Mouse (Mus musculus) MEL (cell line): ENCODE data around the gene Ap2s1. TPM values are rescaled to one million over a fixed set of nuclear protein-coding genes. Genes with fewer than 3 reads are reported as not detected.

Source experiments
- DNase-seq: peaks from one replicate; pipeline ENCODE4 v3.0.0; 2011; ENCODE audit warnings: low read depth, low spot score
- H3K27ac ChIP-seq: 2 replicates; pipeline ENCODE4 v1.5.1; 2012; ENCODE audit warnings: low read depth, mild to moderate bottlenecking, control low read depth, low read length, moderate library complexity; ENCODE audit not compliant: control insufficient read depth
- H3K27me3 ChIP-seq, 2 experiments: fragments of 150-350 bp in 1 of 2; sonication (generic) in 1 of 2; 2 replicates each; pipeline ENCODE4 v1.6.1; 2012; ENCODE audit warnings: low read length in 2 of 2, mild to moderate bottlenecking in 2 of 2, improper control_type of control experiment in 1 of 2, moderate library complexity in 1 of 2; ENCODE audit not compliant: insufficient read depth in 2 of 2, control insufficient read depth in 1 of 2
- H3K36me3 ChIP-seq, 2 experiments: 2 replicates each; pipeline ENCODE4 v1.6.1; 2012 to 2014; ENCODE audit warnings: low read length in 2 of 2, improper control_type of control experiment in 1 of 2, inconsistent platforms in 1 of 2, mild to moderate bottlenecking in 1 of 2; ENCODE audit not compliant: insufficient read depth in 2 of 2, control insufficient read depth in 1 of 2
- H3K4me1 ChIP-seq, 2 experiments: fragments of 150-350 bp in 1 of 2; sonication (generic) in 1 of 2; 2 replicates each; pipeline ENCODE4 v1.6.1; 2012; ENCODE audit warnings: low read length in 2 of 2, improper control_type of control experiment in 1 of 2, mild to moderate bottlenecking in 1 of 2; ENCODE audit not compliant: insufficient read depth in 2 of 2, control insufficient read depth in 1 of 2
- H3K4me3 ChIP-seq, 2 experiments: fragments of 150-350 bp in 1 of 2; sonication (generic) in 1 of 2; 2 replicates each; pipeline ENCODE4 v1.5.1; 2012; ENCODE audit warnings: low read depth in 2 of 2, low read length in 2 of 2, mild to moderate bottlenecking in 2 of 2, moderate library complexity in 2 of 2, control low read depth in 1 of 2, improper control_type of control experiment in 1 of 2; ENCODE audit not compliant: control insufficient read depth in 1 of 2, insufficient read depth in 1 of 2
- H3K79me2 ChIP-seq: 2 replicates; pipeline ENCODE4 v1.6.1; 2012; ENCODE audit warnings: mild to moderate bottlenecking, low read length, moderate library complexity; ENCODE audit not compliant: control insufficient read depth, poor library complexity, insufficient read depth
- H3K9ac ChIP-seq: 2 replicates; pipeline ENCODE4 v1.6.1; 2012; ENCODE audit warnings: low read depth, mild to moderate bottlenecking, control low read depth, low read length, moderate library complexity; ENCODE audit not compliant: control insufficient read depth, poor library complexity, severe bottlenecking
- H3K9me3 ChIP-seq: fragments of 150-350 bp; sonication (generic); replicated peaks from 2 replicates; pipeline ENCODE4 v1.6.1; 2012; ENCODE audit warnings: mild to moderate bottlenecking, low read length, improper control_type of control experiment, moderate library complexity; ENCODE audit not compliant: insufficient read depth
- BHLHE40 ChIP-seq: IDR thresholded peaks from 2 replicates; pipeline ENCODE4 v1.6.1; 2012; ENCODE audit warnings: low read depth, mild to moderate bottlenecking, inconsistent platforms, low read length, improper control_type of control experiment, borderline replicate concordance
- CHD2 ChIP-seq: IDR thresholded peaks from 2 replicates; pipeline ENCODE4 v1.6.1; 2011; ENCODE audit warnings: low read length, improper control_type of control experiment
- CTCF ChIP-seq, 3 experiments: IDR thresholded peaks in 2 of 3; conservative IDR thresholded peaks in 1 of 3; 2 replicates each; pipeline ENCODE4 v1.5.1; 2011 to 2012; ENCODE audit warnings: low read length in 3 of 3, low read depth in 2 of 3, mild to moderate bottlenecking in 2 of 3, improper control_type of control experiment in 1 of 3, inconsistent platforms in 1 of 3, mixed read lengths in 1 of 3, moderate library complexity in 1 of 3; ENCODE audit not compliant: control insufficient read depth in 1 of 3, insufficient read depth in 1 of 3, poor library complexity in 1 of 3, severe bottlenecking in 1 of 3
- E2F4 ChIP-seq: IDR thresholded peaks from 2 replicates; pipeline ENCODE4 v1.6.1; 2011; ENCODE audit warnings: low read depth, low read length, improper control_type of control experiment, borderline replicate concordance
- ELF1 ChIP-seq: IDR thresholded peaks from 2 replicates; pipeline ENCODE4 v1.6.1; 2014; ENCODE audit warnings: low read depth, mild to moderate bottlenecking, inconsistent platforms, low read length, improper control_type of control experiment, moderate library complexity
- EP300 ChIP-seq, 2 experiments: IDR thresholded peaks; 2 replicates each; pipeline ENCODE4 v1.6.1; 2011; ENCODE audit warnings: improper control_type of control experiment in 2 of 2, low read length in 2 of 2, low read depth in 1 of 2, mild to moderate bottlenecking in 1 of 2
- ETS1 ChIP-seq: IDR thresholded peaks from 2 replicates; pipeline ENCODE4 v1.6.1; 2012; ENCODE audit warnings: low read depth, mild to moderate bottlenecking, inconsistent platforms, low read length, improper control_type of control experiment, moderate library complexity
- GABPA ChIP-seq: IDR thresholded peaks from 2 replicates; pipeline ENCODE4 v1.6.1; 2012; ENCODE audit warnings: low read depth, mild to moderate bottlenecking, inconsistent platforms, low read length, improper control_type of control experiment, moderate library complexity
- HCFC1 ChIP-seq: IDR thresholded peaks from 2 replicates; pipeline ENCODE4 v1.6.1; 2012; ENCODE audit warnings: low read depth, mild to moderate bottlenecking, inconsistent platforms, low read length, improper control_type of control experiment, moderate library complexity
- JUND ChIP-seq: IDR thresholded peaks from 2 replicates; pipeline ENCODE4 v1.6.1; 2011; ENCODE audit warnings: low read depth, mild to moderate bottlenecking, improper control_type of control experiment, low read length
- KAT2A ChIP-seq: conservative IDR thresholded peaks from 2 replicates; pipeline ENCODE4 v1.6.1; 2012; ENCODE audit warnings: low read depth, low read length, improper control_type of control experiment, inconsistent platforms
- MAZ ChIP-seq: IDR thresholded peaks from 2 replicates; pipeline ENCODE4 v1.6.1; 2012; ENCODE audit warnings: low read depth, mild to moderate bottlenecking, inconsistent platforms, low read length, improper control_type of control experiment
- MXI1 ChIP-seq: IDR thresholded peaks from 2 replicates; pipeline ENCODE4 v1.6.1; 2011; ENCODE audit warnings: mild to moderate bottlenecking, low read depth, low read length, improper control_type of control experiment
- MYB ChIP-seq: IDR thresholded peaks from 2 replicates; pipeline ENCODE4 v1.6.1; 2011; ENCODE audit warnings: mild to moderate bottlenecking, low read depth, low read length, improper control_type of control experiment
- NRF1 ChIP-seq: IDR thresholded peaks from 2 replicates; pipeline ENCODE4 v1.6.1; 2014; ENCODE audit warnings: low read depth, mild to moderate bottlenecking, inconsistent platforms, low read length, improper control_type of control experiment, moderate library complexity; ENCODE audit not compliant: poor library complexity, insufficient read depth, severe bottlenecking
- POLR2AphosphoS2 ChIP-seq: IDR thresholded peaks from 2 replicates; pipeline ENCODE4 v1.6.1; 2011; ENCODE audit warnings: low read length, improper control_type of control experiment
- RAD21 ChIP-seq: IDR thresholded peaks from 2 replicates; pipeline ENCODE4 v1.6.1; 2011; ENCODE audit warnings: mild to moderate bottlenecking, low read depth, low read length, improper control_type of control experiment
- SMC3 ChIP-seq: IDR thresholded peaks from 2 replicates; pipeline ENCODE4 v1.6.1; 2011; ENCODE audit warnings: low read depth, low read length, improper control_type of control experiment
- TAL1 ChIP-seq: IDR thresholded peaks from 2 replicates; pipeline ENCODE4 v1.6.1; 2012; ENCODE audit warnings: mild to moderate bottlenecking, inconsistent platforms, low read length, moderate library complexity, mixed read lengths
- TBP ChIP-seq: IDR thresholded peaks from 2 replicates; pipeline ENCODE4 v1.8.0; 2011; ENCODE audit warnings: low read depth, low read length, improper control_type of control experiment
- TCF12 ChIP-seq: IDR thresholded peaks from 2 replicates; pipeline ENCODE4 v1.6.1; 2014; ENCODE audit warnings: low read depth, mild to moderate bottlenecking, inconsistent platforms, low read length, improper control_type of control experiment, moderate library complexity
- ZKSCAN1 ChIP-seq: IDR thresholded peaks from 2 replicates; pipeline ENCODE4 v1.6.1; 2012; ENCODE audit warnings: low read depth, mild to moderate bottlenecking, inconsistent platforms, low read length, improper control_type of control experiment, moderate library complexity
- ZMIZ1 ChIP-seq: IDR thresholded peaks from 2 replicates; pipeline ENCODE4 v1.6.1; 2012; ENCODE audit warnings: low read depth, mild to moderate bottlenecking, inconsistent platforms, low read length, improper control_type of control experiment, moderate library complexity
- ZNF384 ChIP-seq: IDR thresholded peaks from 2 replicates; pipeline ENCODE4 v1.6.1; 2012; ENCODE audit warnings: low read depth, mild to moderate bottlenecking, inconsistent platforms, low read length, improper control_type of control experiment
- polyA plus RNA-seq, 2 experiments: library from polyadenylated mRNA; stranded (reverse) in 1 of 2; unstranded in 1 of 2; fragments of >175 nt in 1 of 2; fragments of >200 nt in 1 of 2; gene quantifications; 2 replicates each; pipeline versions ENCODE4 v1.2.1 to v1.2.4; 2012; ENCODE audit warnings: low replicate concordance in 2 of 2, low read depth in 1 of 2; ENCODE audit not compliant: insufficient read length in 2 of 2, insufficient read depth in 1 of 2, missing spikeins in 1 of 2
- total RNA-seq: library from RNA; depleted of rRNA; stranded (reverse); fragments of 300-350 nt; gene quantifications from 2 replicates; pipeline ENCODE4 v1.2.3, GENCODE M21; 2012

Ap2s1 gene
- total and polyA plus RNA-seq, 3 experiments = 288 to 297 TPM; not detected in 1

- H3K4me3 ChIP-seq = no peak overlapping the region
- TF ChIP-seq TAL1 = no peak
- no peak for TF ChIP-seq CHD2
- TF ChIP-seq CTCF (IDR thresholded peaks at IDR 0.05 in 2 of 3, conservative IDR thresholded peaks at IDR 0.05 in 1 of 3; ENCODE audit: control insufficient read depth in 1 of 3, insufficient read depth in 1 of 3, low read depth in 2 of 3, low read length in 3 of 3, poor library complexity in 1 of 3, severe bottlenecking in 1 of 3) = no peak
- no peak for TF ChIP-seq EP300 (IDR thresholded peaks at IDR 0.05; ENCODE audit: low read depth in 1 of 2, low read length in 2 of 2)
- TF ChIP-seq HCFC1 = no peak
- TF ChIP-seq ELF1 = no peak
- TF ChIP-seq, all 39 proteins: peak for 0
- Histone ChIP-seq H3K27me3 (no peaks in the 10 kb centered on the region; a peak in 1 of 4 replicates), H3K79me2 (no peaks in the 10 kb centered on the region), H3K36me3 (peaks cover 0 to 2% of the 10 kb centered on the region in 2 experiments; a peak in 1 of 4 replicates), H3K4me1 (peaks cover 0 to 3% of the 10 kb centered on the region in 2 experiments; a peak in 1 of 4 replicates), H3K9me3 (no peaks in the 10 kb centered on the region), H3K27ac (no peak overlapping the region), H3K9ac (no peak overlapping the region)
- DNase-seq = no peak
Observed at GRCm38 (mm10) chr7:16775888-16776287, 37.7 kb downstream of the Ap2s1 start.

DNA sequence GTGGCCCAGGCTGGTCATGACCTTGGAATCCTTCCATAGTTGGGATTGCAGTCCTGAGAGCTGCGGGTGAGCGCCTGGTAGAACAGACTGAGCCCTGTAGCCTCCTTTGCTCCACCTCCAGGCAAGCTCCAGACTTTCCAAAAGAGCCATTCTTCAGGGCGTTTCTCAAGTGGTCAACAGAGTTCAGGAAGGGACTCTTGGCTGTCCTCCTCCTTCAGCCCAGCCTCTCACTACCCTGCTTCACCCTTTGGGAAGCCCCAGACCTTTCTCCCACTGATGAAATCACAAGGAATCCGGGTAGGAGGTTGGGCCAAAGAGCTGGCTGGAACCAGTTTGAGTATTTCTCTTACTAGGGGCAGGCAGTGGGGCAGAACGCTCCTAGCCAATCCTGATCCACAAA, 41.9 kb downstream of the Ap2s1 start:
- Histone ChIP-seq H3K9me3 (no peaks in the 10 kb centered on the region), H3K4me1 (peaks cover 0 to 10% of the 10 kb centered on the region in 2 experiments; a peak in 2 of 4 replicates), H3K79me2 (peaks cover 37% of the 10 kb centered on the region), H3K27ac (no peak overlapping the region), H3K27me3 (no peaks in the 10 kb centered on the region; a peak in 1 of 4 replicates), H3K9ac (no peak overlapping the region)
- TF ChIP-seq TAL1 (no peak), ZMIZ1 (no peak), KAT2A (no peak), E2F4 (no peak), CTCF (IDR thresholded peaks at IDR 0.05 in 2 of 3, conservative IDR thresholded peaks at IDR 0.05 in 1 of 3; ENCODE audit: control insufficient read depth in 1 of 3, insufficient read depth in 1 of 3, low read depth in 2 of 3, low read length in 3 of 3, poor library complexity in 1 of 3, severe bottlenecking in 1 of 3) (no peak), NRF1 (no peak), BHLHE40 (no peak)
- TF ChIP-seq, all 39 proteins: peak for 0
- no peak for DNase-seq
- H3K36me3 ChIP-seq = peaks cover 0 to 6% of the 10 kb centered on the region in 2 experiments; a peak in 1 of 4 replicates
- H3K4me3 ChIP-seq = no peak overlapping the region

DNA sequence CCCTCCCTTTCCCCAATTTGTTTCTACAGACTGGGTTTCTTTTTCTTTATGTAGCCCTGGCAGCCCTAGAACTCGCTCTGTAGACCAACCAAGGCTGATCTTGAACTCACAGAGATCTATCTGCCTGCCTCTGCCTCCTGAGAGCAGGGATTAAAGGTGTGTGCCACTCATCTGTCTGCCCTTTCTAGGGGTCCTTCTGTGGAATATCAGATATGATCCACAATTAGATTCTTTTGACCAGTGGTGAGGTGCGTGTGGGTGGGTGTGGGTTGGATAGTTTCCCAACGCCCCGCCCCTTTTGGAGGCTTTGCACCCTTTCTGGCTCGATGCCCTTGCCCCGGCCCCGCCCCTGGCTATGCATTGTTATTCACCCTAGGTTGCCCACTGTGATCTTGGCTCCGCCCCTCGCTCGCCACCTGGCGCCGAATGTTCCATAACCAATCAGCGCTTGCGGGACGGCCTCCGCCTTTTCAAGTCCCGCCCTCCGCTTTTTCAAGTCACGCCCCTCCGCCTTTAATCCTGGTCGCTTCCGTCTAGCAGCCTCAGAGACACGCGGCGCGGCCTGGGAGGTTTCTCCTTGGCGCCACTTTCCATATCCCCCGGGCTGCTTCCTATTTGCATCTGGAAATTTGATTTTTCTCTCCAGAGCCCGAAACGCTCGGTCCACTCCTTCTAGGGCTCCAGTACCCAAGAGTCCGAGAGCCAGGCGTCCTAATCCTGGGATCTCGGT, 42.8 kb downstream of the Ap2s1 start, which contains the start of gene Slc1a5:
Gene Slc1a5 (plus strand): TSS at position 516 of the 730 bp plus-strand sequence.
- Histone ChIP-seq H3K4me3 (peak within 1 kb of the TSS; percentile 61 to 64), H3K36me3 (peaks cover 0 to 15% of the 10 kb centered on the region in 2 experiments; a peak in 2 of 4 replicates), H3K9me3 (no peaks in the 10 kb centered on the region), H3K9ac (peak within 1 kb of the TSS; percentile 85), H3K4me1 (peaks cover 0 to 10% of the 10 kb centered on the region in 2 experiments; a peak in 3 of 4 replicates), H3K79me2 (peaks cover 43% of the 10 kb centered on the region), H3K27me3 (no peaks in the 10 kb centered on the region), H3K27ac (peak within 1 kb of the TSS; percentile 77)
- DNase-seq = peak; percentile 98
- TF ChIP-seq ZNF384 (no peak), POLR2AphosphoS2 (peak; percentile 99), MAZ (peak; percentile 65; the same call in 1 of the 2 replicates), MXI1 (peak; percentile 98), CHD2 (no peak), ETS1 (0 out of 2 replicates have a peak, but pooled peaks have one; percentile 3), JUND (no peak), GABPA (no peak), TCF12 (peak; percentile 76), SMC3 (no peak), MYB (no peak), ZKSCAN1 (no peak), RAD21 (no peak), ELF1 (peak; percentile 70), TBP (peak; percentile 98)
